Mouse (Mus musculus) granulocyte monocyte progenitor cell, adult 5-6 weeks (primary cell): Measurements from ENCODE around the gene Trim43c. TPM values are rescaled to one million over a fixed set of nuclear protein-coding genes. Genes with fewer than 3 reads are reported as not detected.
"Not testable (repeated sequence)": the region's sequence is repeated elsewhere in the genome, so short reads cannot be mapped to it uniquely, and the experiment has no call there.

Experiments used
- ATAC-seq: replicated peaks from 2 replicates; pipeline ENCODE4 v1.8.0; 2016; ENCODE audit warnings: mild to moderate bottlenecking, moderate TSS enrichment, inconsistent platforms; ENCODE audit not compliant: poor library complexity, severe bottlenecking
- total RNA-seq, 2 experiments: library from RNA; stranded (forward) in 1 of 2; stranded (reverse) in 1 of 2; fragments of 200-712, 200-1000 nt in 1 of 2; fragments of >200 nt in 1 of 2; fragmentation: Nextera tagmentation in 1 of 2; gene quantifications; 2 replicates each; pipeline ENCODE4 v1.2.3; 2014 to 2017

Trim43c gene
- total RNA-seq (2014; fragmentation: Nextera tagmentation) (not detected in 2 replicates), total RNA-seq (2017) (0.10 and 0.60 TPM in 2 replicates)

DNA sequence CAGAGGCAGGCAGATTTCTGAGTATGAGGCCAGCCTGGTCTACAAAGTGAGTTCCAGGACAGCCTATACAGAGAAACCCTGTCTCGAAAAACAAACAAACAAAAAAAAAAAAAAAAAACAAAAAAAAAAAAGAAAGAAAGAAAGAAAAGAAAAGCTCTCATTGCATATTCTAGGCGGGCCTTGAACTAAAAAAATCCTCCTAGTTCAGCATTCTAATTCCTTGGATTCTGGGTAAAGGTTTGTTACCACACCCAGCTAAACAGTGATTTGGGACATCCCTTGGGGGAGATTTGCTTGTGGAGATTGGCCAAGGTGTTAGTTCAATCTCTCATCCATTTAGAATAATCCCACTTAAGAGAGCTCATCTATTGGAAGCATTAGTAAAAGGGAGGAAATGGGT, at the start of gene Trim43c:
TSS of gene Trim43c (plus strand) at position 301 of the 400 bp plus-strand sequence.
- ATAC-seq, result not testable (repeated sequence)

DNA sequence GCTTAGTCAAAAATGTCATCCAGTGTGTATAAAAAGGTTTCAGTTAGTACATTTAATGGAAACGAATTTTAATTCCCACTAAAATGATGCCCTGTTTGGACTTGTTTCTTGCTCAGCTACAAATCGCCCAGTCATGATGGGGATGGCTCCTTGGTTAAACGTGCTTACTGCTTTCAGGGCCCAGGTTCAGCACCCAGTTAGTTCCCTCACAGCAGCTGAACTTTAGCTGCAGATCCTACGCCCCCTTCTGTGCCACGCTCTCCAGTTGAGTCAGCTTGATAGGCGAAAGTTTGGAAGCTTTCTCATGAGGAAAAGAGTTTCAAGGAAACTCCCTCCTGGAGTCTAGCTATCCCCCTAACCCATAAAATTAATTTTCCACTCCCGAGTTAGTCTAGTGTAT, 14.1 kb downstream of the Trim43c start:
- ATAC-seq, result not testable (repeated sequence)

- ATAC-seq, result peak; percentile 95
These were observed 19.9 kb downstream of the Trim43c start for GRCm38 (mm10) chr9:88858566-88859492.

Other genes with a start within 250 kb of the Trim43c start
- gene Mthfsl, start 118.9 kb upstream of the Trim43c start, total RNA-seq (2014; fragmentation: Nextera tagmentation), result 20.8 and 41.6 TPM in 2 replicates
- 14.0 and 22.6 TPM in 2 replicates for gene Mthfsl, start 118.9 kb upstream of the Trim43c start, total RNA-seq (2017)
- gene Bcl2a1d, start 107.2 kb upstream of the Trim43c start, total RNA-seq (2014; fragmentation: Nextera tagmentation), result not detected in 2 replicates
- gene Bcl2a1d, start 107.2 kb upstream of the Trim43c start, total RNA-seq (2017), result 1.5 TPM in 1 of 2 replicates, not detected in the other
- not detected in 2 replicates for gene Bcl2a1a, start 117.7 kb downstream of the Trim43c start, total RNA-seq (2014; fragmentation: Nextera tagmentation)
- gene Bcl2a1a, start 117.7 kb downstream of the Trim43c start, total RNA-seq (2017), result 1.0 TPM in 1 of 2 replicates, not detected in the other